Mouse (Mus musculus): ENCODE results near the gene F930015N05Rik.

Gene F930015N05Rik

GRCm38 (mm10) chr11:64386333-64386732 lies 50.1 kb downstream of the F930015N05Rik start:
- in situ Hi-C loops (cut with MboI; ENCODE audit: unreplicated experiment in 2 of 2) = no loop called here
